Mouse (Mus musculus) stomach, postnatal 0 days (tissue): ENCODE data around the gene Pom121.

ENCODE experiments used
- CTCF ChIP-seq: IDR thresholded peaks from 2 replicates; pipeline ENCODE4 v1.5.1; 2016; ENCODE audit warnings: antibody characterized with exemption, low read depth, mild to moderate bottlenecking, moderate library complexity
- EP300 ChIP-seq: optimal IDR thresholded peaks from 2 replicates; pipeline ENCODE3; 2016; ENCODE audit warnings: antibody characterized with exemption

DNA sequence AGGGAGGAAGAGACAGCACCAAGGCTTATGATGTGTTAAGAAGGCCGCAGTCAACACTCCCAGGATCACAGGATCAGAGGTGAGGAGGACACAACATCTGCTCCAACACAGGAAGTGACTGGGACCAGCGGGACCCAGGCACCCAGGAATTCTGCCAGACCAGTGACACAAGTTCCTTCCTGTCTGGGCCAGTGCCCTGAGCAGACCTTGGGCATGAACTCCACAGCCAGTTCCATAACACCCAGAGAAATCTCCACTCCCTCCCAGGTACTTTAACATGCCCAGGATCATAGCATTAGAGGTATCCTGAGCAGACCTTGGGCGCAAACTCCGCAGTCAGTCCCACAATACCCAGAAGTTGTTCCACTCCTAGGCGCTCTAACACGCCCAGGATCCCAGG lies 63.2 kb downstream of the Pom121 start:
- no peak for TF ChIP-seq EP300
- no peak for TF ChIP-seq CTCF
